Mouse (Mus musculus): Measurements from ENCODE around the gene Camk1d. TPM values are rescaled to one million over a fixed set of nuclear protein-coding genes. Genes with fewer than 3 reads are reported as not detected.

The Camk1d gene
- total RNA-seq, 2 experiments from 2014 or later = 4.3 to 7.5 TPM

DNA sequence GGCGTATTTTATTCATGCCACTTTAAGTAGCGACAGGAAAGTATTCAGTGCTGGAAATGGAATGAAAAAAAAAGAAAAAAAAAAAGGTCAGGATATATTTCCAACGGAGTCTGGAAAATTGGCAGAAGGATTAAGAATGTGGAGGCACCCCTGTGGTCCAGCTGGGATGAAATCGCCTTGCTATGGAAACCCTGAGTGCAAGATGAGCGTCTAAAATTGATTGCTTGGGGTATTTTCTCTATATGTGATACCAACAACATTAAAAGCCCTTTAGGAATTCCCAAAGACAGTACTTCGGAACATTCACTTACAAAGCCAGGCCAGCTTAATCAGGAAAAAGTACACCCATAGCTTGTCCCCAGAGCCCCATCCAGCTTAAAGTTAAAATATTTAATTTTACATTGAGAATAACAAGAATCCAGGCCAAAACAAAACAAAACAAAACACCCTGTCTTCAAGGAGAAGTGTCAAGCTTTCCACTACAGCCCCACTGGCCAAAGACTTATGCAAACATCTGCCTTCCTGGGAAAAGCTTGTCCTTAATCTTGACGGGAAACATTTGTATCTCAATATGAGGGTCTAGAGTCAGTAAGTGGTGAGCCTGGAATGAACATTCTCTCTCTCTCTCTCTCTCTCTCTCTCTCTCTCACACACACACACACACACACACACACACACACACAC, 41.3 kb downstream of the Camk1d start:
- intact Hi-C loops (cut with DNase I) = no loop called here
- DNase-seq = peak; percentile 24

GRCm38 (mm10) chr2:5670146-5670545, 44.2 kb downstream of the Camk1d start:
- intact Hi-C loops (cut with DNase I) = no loop called here
- DNase-seq = no peak

GRCm38 (mm10) chr2:5669498-5670040, 44.7 kb downstream of the Camk1d start:
- intact Hi-C loops (cut with DNase I) = no loop called here
- DNase-seq = no peak

DNA sequence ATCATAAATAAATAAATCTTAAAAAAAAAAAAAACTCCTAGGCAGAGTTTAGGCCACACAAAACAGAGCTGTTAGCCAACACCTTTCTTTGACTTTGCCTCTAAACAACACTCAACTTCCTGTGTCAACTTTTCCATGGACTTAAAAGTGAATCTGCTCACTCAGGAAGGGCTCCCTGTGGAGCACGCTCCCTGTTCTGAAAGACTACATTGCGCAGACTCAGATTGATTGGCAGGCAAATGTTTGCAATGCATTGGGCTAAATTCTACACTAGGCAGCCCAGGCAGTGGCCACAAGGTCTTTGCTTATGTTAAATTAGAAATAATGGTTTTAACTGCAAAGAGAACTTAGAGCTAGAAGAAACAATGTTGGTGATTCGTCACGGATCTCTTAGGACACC, 45.4 kb downstream of the Camk1d start:
- intact Hi-C loops (cut with DNase I) = no loop called here
- no peak for DNase-seq

DNA sequence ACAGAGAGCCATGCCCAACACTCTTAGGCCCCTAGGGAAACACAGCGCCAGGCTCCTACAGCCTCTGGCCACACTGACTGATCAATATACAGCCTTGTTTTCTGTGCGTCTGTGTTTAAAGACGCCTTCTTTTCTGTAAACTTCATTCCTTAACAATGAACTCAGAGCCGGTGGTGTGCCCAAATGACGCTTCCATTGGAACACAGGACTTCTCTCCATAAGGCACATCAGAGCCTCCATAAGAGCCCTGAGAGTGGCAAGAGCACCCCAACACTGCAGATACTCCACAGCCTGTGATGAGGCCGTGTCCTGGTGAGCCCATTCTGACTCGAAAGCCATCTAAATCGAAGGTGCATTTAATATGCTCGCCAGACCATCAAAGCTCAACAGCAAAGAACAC, 50.8 kb downstream of the Camk1d start:
- intact Hi-C loops (cut with DNase I) = no loop called here

DNA sequence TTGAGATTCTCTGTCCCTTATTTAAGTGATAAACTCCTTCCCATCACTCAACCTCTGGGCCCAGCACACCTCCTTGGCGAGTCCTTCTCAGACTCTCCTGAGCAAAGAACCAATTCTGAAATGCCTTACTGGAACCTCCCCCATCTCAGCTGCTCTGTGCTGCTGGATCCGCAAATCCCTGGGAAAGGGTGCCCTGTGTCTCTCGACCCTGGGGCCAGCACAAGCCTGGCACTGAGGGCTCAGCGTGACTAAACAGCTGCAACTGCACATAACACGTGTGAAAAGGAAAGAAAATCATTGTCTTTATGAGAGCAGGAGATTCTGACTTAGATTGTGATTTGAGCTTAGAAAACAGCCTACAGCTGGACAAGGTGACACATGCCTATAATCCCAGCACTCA, 52.4 kb downstream of the Camk1d start:
- intact Hi-C loops (cut with DNase I) = no loop called here
- no peak for DNase-seq

More for the DNA sequence above, 50.8 kb downstream of the Camk1d start:
- no peak for DNase-seq

DNA sequence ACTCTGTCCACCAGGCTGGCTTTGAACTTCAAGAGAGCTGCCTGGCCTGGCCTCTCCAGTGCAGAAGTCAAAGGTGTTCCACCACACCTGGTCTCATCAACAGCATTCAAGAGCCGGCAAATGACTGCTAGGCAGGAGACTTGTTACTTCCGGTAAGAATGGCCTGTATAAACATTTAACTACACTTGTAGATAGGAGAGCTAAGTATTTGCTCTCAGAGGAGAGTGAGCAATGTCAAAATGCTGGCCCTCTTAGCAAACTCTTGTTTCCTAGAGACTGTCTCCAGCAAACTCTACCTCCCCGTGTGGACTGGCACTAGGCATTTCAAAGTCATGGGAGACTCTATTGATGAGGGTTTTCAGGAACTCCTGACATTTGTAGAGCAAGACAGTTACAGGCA, 56.3 kb downstream of the Camk1d start:
- DNase-seq = no peak
- intact Hi-C loops (cut with DNase I) = no loop called here

DNA sequence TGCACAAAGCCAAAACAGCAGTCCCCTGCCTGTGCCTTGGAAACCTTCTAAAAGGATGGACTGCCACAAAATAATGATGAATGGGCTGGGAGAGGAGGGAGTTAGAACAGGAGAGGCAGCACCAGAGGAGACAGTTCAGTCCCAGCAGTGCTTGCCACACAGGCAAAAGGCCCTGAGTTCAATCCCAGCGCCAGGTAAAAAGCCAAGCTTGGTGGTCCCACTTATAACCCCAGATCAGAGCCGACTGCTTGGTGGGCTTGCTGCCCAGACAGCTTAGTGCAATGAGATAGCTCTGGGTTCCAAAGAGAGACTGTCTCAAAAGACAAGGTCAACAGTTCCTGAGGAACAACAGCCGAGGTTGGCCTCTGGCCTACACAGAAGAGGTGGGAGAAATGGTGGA, 58.0 kb downstream of the Camk1d start:
- DNase-seq = no peak
- intact Hi-C loops (cut with DNase I) = no loop called here

- intact Hi-C loops (cut with DNase I) = no loop called here
- DNase-seq = no peak
Observed at GRCm38 (mm10) chr2:5652071-5652470, 62.2 kb downstream of the Camk1d start.

GRCm38 (mm10) chr2:5651285-5651870, 62.9 kb downstream of the Camk1d start:
- no peak for DNase-seq
- intact Hi-C loops (cut with DNase I) = no loop called here

DNA sequence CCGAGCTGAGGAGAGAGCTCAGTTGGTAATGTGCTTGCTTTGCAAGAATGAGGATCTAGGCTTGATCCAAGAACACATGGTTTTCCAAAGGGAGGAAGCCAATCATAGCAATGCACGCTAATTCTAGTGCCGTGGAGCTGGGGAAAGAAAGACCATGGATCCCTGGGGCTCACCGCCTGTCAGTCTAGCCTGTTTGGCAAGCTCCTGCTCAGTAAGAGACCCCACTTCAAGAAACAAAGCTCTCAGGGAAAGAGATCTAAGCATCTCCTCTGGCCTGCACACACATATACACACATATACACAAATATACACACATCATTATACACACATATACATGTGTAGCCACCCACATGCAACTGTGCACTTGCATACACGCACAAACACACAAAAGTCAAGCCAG, 65.1 kb downstream of the Camk1d start:
- intact Hi-C loops (cut with DNase I) = no loop called here

DNA sequence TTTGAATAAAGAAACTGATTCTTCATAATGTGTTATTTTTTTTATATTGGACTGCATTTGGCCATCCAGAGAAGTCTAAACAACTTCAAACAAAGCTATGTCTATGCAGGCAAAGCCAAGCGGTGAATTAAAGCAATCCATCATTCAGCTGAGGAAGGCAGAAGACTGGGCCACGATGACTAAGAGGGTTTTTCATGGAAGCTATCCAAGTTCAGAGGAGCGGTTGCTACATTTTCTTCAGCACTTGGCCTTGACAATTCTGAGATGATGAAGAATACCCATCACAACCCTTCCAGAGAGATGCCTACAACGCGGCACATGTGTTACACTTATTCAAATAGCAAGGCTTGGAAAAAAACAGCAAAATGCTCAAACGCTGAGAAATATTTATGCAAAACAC, 65.6 kb downstream of the Camk1d start:
- DNase-seq = no peak
- intact Hi-C loops (cut with DNase I) = no loop called here

More for the DNA sequence above, 65.1 kb downstream of the Camk1d start:
- DNase-seq = no peak

GRCm38 (mm10) chr2:5646322-5646721, 68.0 kb downstream of the Camk1d start:
- intact Hi-C loops (cut with DNase I) = no loop called here
- DNase-seq = no peak

- intact Hi-C loops (cut with DNase I) = no loop called here
- peak in 1 of 2 experiments; percentile 15 for DNase-seq
Observed at GRCm38 (mm10) chr2:5645584-5645983, 68.7 kb downstream of the Camk1d start.

GRCm38 (mm10) chr2:5643937-5644336, 70.4 kb downstream of the Camk1d start:
- intact Hi-C loops (cut with DNase I) = no loop called here
- no peak for DNase-seq

DNA sequence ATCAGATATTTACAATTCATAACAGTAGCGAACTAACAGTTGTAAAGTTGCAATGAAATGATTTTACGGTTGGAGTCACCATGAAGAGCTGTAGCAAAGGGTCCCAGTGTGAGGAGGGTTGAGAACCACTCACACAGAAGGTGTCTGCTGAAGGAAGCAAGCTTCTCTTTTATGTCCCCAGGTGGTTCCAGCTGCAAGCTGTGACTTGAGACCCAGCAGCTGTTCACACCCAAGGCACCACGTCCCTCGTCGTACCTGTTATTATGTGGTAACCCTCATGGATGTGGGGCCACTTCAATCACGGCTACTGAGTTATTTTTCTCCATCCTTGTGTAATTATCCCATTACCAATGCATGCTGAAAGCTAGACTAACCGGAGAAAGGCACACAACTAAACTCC, 71.1 kb downstream of the Camk1d start:
- intact Hi-C loops (cut with DNase I) = no loop called here
- no peak for DNase-seq

DNA sequence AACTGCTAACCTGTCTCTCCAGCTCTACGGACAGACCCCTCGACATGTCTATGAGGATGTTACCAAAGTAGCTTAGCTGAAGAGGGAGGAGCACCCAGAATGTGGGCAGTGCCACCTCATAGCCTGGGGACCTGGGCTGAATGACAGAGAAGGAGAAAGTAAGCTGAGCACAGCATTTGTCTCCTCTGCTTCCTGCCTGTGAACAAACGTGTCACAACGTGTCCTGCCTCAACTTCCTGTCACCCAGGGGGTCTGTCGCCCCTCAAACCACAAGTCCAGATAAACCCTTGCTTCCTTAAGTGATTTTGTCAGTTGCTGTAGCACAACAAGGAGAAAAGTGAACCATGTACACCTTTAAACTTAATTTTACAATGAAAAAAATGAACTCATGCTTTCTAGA, 71.7 kb downstream of the Camk1d start:
- intact Hi-C loops (cut with DNase I) = no loop called here
- DNase-seq = no peak

GRCm38 (mm10) chr2:5641678-5642077, 72.6 kb downstream of the Camk1d start:
- no peak for DNase-seq
- intact Hi-C loops (cut with DNase I) = no loop called here

DNA sequence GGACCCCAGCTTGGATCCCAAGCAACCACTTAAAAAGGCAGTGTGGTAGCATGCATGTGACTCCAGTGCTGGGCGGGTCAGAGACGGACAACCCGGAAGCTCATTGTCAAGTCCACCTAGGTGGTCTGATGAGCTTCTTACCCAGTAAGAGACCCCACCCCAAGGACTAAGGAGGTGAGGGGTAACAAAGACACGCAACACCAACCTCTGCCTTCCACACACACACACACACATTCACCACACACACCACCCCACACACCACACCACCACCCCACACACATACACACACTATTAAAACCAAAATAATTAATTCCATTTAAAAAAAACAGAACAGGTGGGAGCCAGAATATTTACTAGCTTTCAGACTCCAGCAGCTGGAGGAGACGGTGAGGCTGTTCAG, 73.7 kb downstream of the Camk1d start:
- DNase-seq = no peak
- intact Hi-C loops (cut with DNase I) = no loop called here

DNA sequence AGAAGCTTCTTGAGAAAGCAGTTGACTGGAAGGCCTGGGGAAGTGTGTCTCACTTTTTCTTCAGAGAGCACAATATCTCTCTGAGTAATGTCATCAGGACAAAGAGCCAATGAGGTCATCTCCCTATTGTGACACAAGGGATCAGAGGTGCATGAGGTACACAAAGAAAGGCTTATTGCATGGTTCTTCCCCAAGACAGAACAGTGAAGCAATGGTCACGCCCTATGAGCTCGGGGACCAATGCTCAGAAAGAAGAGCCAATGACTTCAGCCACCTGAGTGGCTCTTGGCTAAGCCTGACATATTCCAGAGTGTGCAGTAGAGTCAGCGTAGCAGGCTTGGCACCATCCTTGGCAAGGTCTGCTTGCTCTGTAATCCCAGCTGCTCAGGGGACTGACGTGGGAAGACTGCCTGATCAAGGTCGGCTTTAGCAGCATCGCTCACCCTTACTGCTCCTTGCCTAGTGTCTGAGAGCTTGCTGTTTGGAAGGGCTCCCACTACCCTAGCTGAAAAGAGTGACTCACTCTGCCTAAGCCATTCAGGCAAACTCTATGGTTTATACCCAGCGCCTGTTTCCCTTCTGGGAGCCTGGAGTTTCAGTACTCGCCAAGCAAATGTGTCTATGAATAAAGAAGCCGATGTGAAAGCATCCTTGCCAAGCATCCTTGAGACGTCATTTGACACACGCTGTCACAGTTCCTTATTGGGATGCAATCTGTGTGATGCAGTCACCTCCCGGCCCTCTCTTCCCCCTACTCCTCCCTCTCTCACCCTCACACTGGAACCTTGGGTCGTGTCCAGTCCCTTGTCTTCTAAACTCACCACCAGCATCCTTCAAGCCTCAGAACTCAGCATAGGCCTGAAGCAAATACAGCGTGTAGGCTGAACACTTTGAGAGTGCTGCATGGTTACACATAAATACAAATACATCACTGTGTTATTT, 77.2 kb downstream of the Camk1d start:
- peak in 1 of 2 experiments; percentile 12 for DNase-seq
- intact Hi-C loops (cut with DNase I) = no loop called here

DNA sequence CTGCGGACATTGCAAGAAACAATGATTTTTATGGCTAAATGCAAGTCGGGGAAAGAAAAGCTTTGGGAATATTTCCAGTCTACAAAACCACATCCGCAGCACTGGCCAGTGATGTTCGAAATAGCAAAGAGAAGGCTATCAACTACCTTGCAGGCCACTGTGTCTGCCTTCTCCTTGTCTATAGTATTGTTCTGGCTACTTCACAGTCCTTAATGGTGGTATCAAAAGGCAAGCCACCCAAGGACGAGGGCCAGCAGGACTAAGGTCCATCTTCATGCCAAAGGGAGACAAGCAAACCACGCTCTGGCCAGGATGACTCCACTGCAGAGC, 82.0 kb downstream of the Camk1d start:
- intact Hi-C loops (cut with DNase I) = no loop called here
- no peak for DNase-seq
